Mouse (Mus musculus): ENCODE data around the gene Dpp8.

DNA sequence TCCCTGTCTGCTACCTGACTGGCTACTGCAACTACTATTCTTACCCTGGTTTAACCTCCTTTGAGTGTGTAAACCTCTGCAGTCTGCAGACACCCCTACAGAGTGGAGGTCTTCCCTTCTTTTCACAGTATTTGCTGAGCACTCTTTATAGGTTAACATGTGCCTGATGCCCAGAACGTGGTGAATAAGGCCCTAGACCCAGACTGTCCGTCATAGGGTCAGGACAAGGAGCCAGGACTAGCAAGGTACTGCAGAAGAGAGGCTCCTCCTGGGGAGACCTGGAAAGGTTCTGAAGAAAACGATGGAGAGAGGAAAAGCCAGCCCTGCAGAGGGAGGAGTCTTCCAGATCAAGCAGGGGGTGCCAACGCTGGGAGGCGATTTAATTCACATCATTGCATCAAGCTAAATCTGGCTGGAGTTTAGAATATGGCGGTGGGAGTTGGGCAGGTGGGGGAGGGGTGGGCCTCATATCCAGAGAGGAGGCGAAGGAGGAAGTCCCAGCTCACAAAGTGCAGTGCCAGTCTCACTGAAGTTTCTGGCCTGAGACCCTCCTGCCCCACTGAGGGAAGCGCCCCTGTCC is 71.0 kb downstream of the Dpp8 start:
- TF ChIP-seq CTCF (IDR thresholded peaks at IDR 0.05; ENCODE audit: low read depth) (no peak), EP300 (optimal IDR thresholded peaks at IDR 0.05) (no peak)

Data from stomach, postnatal 0 days (tissue).